Mouse (Mus musculus): Measurements from ENCODE around the gene Cenpb. TPM values are rescaled to one million over a fixed set of nuclear protein-coding genes. Genes with fewer than 3 reads are reported as not detected.

Gene Cenpb
- polyA plus RNA-seq, 1 experiment from 2014 or later, result 6.8 TPM

DNA sequence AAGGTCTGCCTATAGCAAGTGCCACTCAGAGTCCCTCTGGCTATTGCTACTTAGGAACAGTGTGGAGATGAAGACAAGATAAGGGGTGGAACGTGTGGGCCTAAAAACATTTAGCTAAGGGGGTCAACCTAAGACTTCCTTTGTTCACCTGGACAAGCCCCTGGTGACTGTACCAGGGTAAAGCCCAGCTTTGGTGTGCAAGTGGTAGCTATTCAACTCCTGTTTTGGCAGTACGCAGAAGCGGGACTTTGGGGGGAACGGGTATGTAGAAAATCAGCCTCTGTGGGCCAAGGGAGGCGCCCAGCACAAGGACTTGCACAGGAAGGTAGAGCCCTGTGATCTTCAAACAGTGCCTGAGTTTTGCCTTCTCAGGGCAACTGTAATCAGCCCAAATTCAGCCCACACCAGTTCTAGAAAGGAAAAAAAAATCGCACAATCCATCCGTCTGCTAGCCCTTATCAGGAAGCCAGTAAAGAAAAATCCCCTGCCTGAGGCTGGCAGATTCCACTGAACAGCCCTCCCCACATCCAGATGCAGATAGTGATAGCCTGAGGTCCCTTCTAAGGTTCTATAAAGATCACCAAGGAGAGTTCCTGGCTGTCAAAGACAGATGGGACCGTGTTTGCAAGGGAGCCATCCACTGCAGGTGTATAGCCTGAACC lies 25.8 kb upstream of the Cenpb start:
- Histone ChIP-seq H3K27ac (replicated peaks; ENCODE audit: low read depth, low read length) (no peak overlapping the region), H3K9me3 (ENCODE audit: control insufficient read depth, low read length) (no peaks in the 10 kb centered on the region), H3K27me3 (ENCODE audit: control insufficient read depth, insufficient read depth, low read length) (no peaks in the 10 kb centered on the region), H3K36me3 (ENCODE audit: control insufficient read depth, insufficient read depth, low read length) (no peaks in the 10 kb centered on the region), H3K9ac (ENCODE audit: low read length) (no peak overlapping the region), H3K4me1 (ENCODE audit: control insufficient read depth, insufficient read depth, low read length) (no peaks in the 10 kb centered on the region), H3K4me2 (ENCODE audit: low read depth, severe bottlenecking) (no peak overlapping the region), H3K4me3 (ENCODE audit: low read depth, low read length) (no peak overlapping the region)
- ATAC-seq (ENCODE audit: insufficient number of reproducible peaks, low FRiP score, low TSS enrichment, low read depth) (no peak), DNase-seq (ENCODE audit: low spot score) (no peak)
- WGBS, result 85% methylated on average over 8 of the region's 8 CpGs

DNA sequence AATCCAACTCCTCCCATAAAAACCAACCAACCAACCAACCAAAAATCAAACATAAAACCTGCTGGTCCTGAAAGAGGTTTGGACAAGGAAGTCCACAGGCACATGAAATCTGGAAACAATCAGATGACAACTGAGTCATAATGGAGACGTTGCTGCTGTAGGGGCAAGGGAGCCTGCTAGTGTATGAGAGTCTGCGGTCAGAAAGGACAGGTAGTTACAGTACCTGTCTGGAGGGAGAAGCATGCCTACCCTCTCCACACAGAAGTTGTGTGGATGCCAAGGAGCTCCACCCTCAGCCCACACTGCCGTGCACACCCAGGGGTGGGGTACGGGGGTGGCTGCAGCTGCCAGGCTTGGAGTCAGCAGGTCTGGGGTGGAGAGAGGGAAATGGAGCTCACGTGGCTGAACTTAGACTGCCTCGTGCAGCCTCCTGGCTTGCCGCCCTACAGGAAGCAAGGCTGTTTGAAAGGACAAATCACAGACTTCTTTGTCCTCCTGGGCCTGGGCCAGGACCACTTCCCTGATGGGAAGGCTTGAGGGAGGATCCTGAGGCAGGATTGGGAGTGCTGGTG lies 24.6 kb upstream of the Cenpb start:
- H3K9ac ChIP-seq (ENCODE audit: low read length), result no peak overlapping the region
- ATAC-seq (ENCODE audit: insufficient number of reproducible peaks, low FRiP score, low TSS enrichment, low read depth) (no peak), DNase-seq (ENCODE audit: low spot score) (no peak)
- peaks cover 2% of the 10 kb centered on the region; the same call in 1 of the 2 replicates for H3K36me3 ChIP-seq (ENCODE audit: control insufficient read depth, insufficient read depth, low read length)
- H3K4me2 ChIP-seq (ENCODE audit: low read depth, severe bottlenecking), result no peak overlapping the region
- no peaks in the 10 kb centered on the region for H3K9me3 ChIP-seq (ENCODE audit: control insufficient read depth, low read length)
- 58% methylated on average over 7 of the region's 7 CpGs for WGBS
- H3K27me3 ChIP-seq (ENCODE audit: control insufficient read depth, insufficient read depth, low read length), result no peaks in the 10 kb centered on the region
- no peak overlapping the region for H3K27ac ChIP-seq (replicated peaks; ENCODE audit: low read depth, low read length)
- H3K4me3 ChIP-seq (ENCODE audit: low read depth, low read length), result no peak overlapping the region
- H3K4me1 ChIP-seq (ENCODE audit: control insufficient read depth, insufficient read depth, low read length), result no peaks in the 10 kb centered on the region

DNA sequence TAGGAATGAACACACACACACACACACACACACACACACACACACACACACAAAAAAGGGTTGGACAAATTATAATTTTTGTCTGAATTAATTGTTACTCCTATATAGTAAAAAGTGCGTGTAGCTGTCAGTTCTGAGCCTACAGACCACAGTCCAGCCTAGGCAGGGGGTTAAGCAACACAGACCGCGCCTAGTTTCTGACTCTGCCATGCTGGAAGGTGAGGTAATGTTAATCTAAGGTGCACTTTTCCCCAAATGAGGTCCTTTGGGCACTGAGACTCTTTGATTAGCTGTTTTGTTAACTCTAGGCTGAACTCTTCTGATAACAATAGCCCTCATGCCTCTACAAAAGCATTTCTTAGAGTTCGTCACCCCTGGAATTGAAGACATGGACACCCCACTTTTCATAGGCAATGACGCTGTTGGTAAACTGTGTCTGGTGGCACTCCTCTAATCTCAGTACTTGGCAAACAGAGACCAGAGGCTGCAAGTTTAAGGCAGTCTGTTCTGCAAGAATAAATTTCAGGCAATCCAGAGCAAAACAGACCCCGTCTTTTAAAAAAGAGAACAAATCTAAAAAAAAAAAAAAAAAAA lies 24.0 kb upstream of the Cenpb start:
- Histone ChIP-seq H3K27ac (replicated peaks; ENCODE audit: low read depth, low read length) (no peak overlapping the region), H3K9ac (ENCODE audit: low read length) (no peak overlapping the region), H3K4me3 (ENCODE audit: low read depth, low read length) (no peak overlapping the region), H3K27me3 (ENCODE audit: control insufficient read depth, insufficient read depth, low read length) (no peaks in the 10 kb centered on the region), H3K4me1 (ENCODE audit: control insufficient read depth, insufficient read depth, low read length) (no peaks in the 10 kb centered on the region), H3K9me3 (ENCODE audit: control insufficient read depth, low read length) (no peaks in the 10 kb centered on the region), H3K4me2 (ENCODE audit: low read depth, severe bottlenecking) (no peak overlapping the region), H3K36me3 (ENCODE audit: control insufficient read depth, insufficient read depth, low read length) (peaks cover 2% of the 10 kb centered on the region; the same call in 1 of the 2 replicates)
- 89% methylated on average over 6 of the region's 6 CpGs for WGBS
- ATAC-seq (ENCODE audit: insufficient number of reproducible peaks, low FRiP score, low TSS enrichment, low read depth) (no peak), DNase-seq (ENCODE audit: low spot score) (no peak)

DNA sequence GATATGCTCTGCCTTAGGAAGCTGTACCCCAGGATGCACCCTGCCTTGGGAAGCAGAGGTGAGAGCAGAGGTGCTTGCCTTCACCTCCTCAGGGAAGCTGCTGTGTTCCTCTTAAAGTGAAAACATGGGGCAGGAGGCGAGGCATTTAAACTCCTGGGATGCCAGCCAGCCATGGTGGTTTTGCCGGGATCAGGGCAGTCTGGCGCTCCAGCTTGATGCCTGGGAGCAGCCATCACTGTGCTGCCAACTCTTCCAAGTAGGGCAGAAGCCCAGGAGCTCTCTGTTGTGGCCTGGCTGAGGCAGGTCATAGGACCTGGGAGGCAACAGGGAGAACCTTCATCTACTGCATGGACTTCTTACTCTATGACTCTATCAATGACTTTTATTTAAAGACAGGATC lies 21.4 kb upstream of the Cenpb start:
- Histone ChIP-seq H3K4me3 (ENCODE audit: low read depth, low read length) (no peak overlapping the region), H3K27ac (replicated peaks; ENCODE audit: low read depth, low read length) (no peak overlapping the region), H3K27me3 (ENCODE audit: control insufficient read depth, insufficient read depth, low read length) (no peaks in the 10 kb centered on the region), H3K4me2 (ENCODE audit: low read depth, severe bottlenecking) (no peak overlapping the region), H3K9me3 (ENCODE audit: control insufficient read depth, low read length) (no peaks in the 10 kb centered on the region), H3K36me3 (ENCODE audit: control insufficient read depth, insufficient read depth, low read length) (peaks cover 2% of the 10 kb centered on the region; the same call in 1 of the 2 replicates), H3K4me1 (ENCODE audit: control insufficient read depth, insufficient read depth, low read length) (no peaks in the 10 kb centered on the region), H3K9ac (ENCODE audit: low read length) (no peak overlapping the region)
- WGBS, result 94% methylated on average over 3 of the region's 3 CpGs
- ATAC-seq (ENCODE audit: insufficient number of reproducible peaks, low FRiP score, low TSS enrichment, low read depth) (no peak), DNase-seq (ENCODE audit: low spot score) (no peak)

DNA sequence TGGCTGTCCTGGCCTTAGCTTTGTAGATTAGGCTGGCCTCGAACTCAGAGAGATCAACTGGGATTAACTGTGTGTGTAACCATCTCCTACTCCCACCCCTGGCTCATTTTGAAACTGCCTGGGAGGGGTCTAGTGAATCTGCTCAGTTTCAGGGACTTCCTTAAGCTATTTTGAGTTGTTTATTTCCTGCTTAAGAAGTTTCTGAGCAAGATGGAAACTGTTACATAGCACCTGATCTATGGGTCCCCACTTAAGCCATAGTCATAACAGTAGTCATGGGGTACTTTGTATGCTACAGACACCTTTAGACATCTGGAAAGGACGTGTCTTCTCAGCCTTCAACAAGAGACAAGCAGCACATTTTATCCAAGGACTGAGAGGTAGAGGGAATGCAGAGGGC lies 20.8 kb upstream of the Cenpb start:
- Histone ChIP-seq H3K4me1 (ENCODE audit: control insufficient read depth, insufficient read depth, low read length) (no peaks in the 10 kb centered on the region), H3K9ac (ENCODE audit: low read length) (no peak overlapping the region), H3K27ac (replicated peaks; ENCODE audit: low read depth, low read length) (no peak overlapping the region), H3K4me3 (ENCODE audit: low read depth, low read length) (no peak overlapping the region), H3K27me3 (ENCODE audit: control insufficient read depth, insufficient read depth, low read length) (no peaks in the 10 kb centered on the region), H3K9me3 (ENCODE audit: control insufficient read depth, low read length) (no peaks in the 10 kb centered on the region), H3K36me3 (ENCODE audit: control insufficient read depth, insufficient read depth, low read length) (peaks cover 2% of the 10 kb centered on the region; the same call in 1 of the 2 replicates), H3K4me2 (ENCODE audit: low read depth, severe bottlenecking) (no peak overlapping the region)
- ATAC-seq (ENCODE audit: insufficient number of reproducible peaks, low FRiP score, low TSS enrichment, low read depth) (no peak), DNase-seq (ENCODE audit: low spot score) (no peak)
- WGBS, result 83% methylated on average over 2 of the region's 2 CpGs

DNA sequence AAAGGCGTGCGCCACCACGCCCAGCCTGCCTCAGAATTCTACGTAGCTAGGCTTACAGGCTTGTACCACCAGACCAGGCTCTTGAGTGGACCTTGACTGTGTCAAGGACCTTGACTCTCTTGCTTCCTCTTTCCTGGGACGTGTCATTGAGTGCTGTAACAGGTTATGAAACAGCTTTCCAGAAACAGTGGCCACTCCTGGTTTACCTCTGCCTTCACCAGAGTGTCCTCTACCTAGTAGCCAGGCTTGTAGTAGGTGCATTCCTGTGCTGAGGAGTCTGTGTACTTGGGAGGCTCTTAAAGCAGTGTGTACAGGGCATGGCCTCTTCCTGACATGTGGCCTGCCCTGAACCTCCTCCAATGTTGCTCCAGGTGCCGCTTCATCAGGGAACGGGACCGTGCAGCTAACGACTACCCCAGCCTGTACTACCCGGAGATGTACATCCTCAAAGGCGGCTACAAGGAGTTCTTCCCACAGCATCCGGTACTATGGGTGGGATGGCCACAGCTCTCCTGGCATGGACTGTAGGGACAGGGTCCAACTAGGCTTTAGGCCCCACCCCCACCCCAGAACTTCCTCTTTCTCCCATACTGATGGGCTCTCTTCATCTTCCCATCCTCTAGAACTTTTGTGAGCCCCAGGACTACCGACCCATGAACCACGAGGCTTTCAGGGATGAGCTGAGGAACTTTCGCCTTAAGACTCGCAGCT lies 16.9 kb upstream of the Cenpb start:
- WGBS, result 89% methylated on average over 16 of the region's 16 CpGs
- no peaks in the 10 kb centered on the region for H3K4me1 ChIP-seq (ENCODE audit: control insufficient read depth, insufficient read depth, low read length)
- no peak overlapping the region for H3K4me2 ChIP-seq (ENCODE audit: low read depth, severe bottlenecking)
- H3K27me3 ChIP-seq (ENCODE audit: control insufficient read depth, insufficient read depth, low read length), result no peaks in the 10 kb centered on the region
- peaks cover 7% of the 10 kb centered on the region; the same call in 1 of the 2 replicates for H3K36me3 ChIP-seq (ENCODE audit: control insufficient read depth, insufficient read depth, low read length)
- no peaks in the 10 kb centered on the region for H3K9me3 ChIP-seq (ENCODE audit: control insufficient read depth, low read length)
- H3K9ac ChIP-seq (ENCODE audit: low read length), result no peak overlapping the region
- ATAC-seq (ENCODE audit: insufficient number of reproducible peaks, low FRiP score, low TSS enrichment, low read depth) (no peak), DNase-seq (ENCODE audit: low spot score) (no peak)
- no peak overlapping the region for H3K27ac ChIP-seq (replicated peaks; ENCODE audit: low read depth, low read length)
- no peak overlapping the region for H3K4me3 ChIP-seq (ENCODE audit: low read depth, low read length)

DNA sequence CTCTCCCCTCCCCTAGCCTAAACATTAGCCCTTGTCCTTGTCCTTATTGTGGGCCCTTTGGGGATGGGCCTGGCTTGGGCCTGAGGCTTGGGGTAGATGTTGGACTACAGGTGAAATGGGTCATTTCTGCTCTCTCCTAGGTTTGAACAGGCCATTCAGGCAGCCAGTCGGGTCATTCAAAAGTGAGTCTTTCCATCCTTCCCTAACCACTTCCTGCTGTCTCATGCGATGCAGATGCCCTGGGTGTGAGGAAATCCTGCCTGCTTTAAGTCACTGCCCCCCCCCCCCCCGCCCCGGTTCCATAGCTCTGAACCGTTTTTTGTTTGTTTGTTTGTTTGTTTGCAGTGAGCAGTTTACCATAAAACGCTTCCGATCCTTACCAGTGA lies 11.1 kb upstream of the Cenpb start:
- H3K27me3 ChIP-seq (ENCODE audit: control insufficient read depth, insufficient read depth, low read length), result no peaks in the 10 kb centered on the region
- 78% methylated on average over 7 of the region's 7 CpGs for WGBS
- no peak overlapping the region for H3K4me2 ChIP-seq (ENCODE audit: low read depth, severe bottlenecking)
- no peak overlapping the region for H3K27ac ChIP-seq (replicated peaks; ENCODE audit: low read depth, low read length)
- DNase-seq (ENCODE audit: low spot score) (no peak), ATAC-seq (ENCODE audit: insufficient number of reproducible peaks, low FRiP score, low TSS enrichment, low read depth) (no peak)
- H3K9me3 ChIP-seq (ENCODE audit: control insufficient read depth, low read length), result no peaks in the 10 kb centered on the region
- H3K4me1 ChIP-seq (ENCODE audit: control insufficient read depth, insufficient read depth, low read length), result peaks cover 20% of the 10 kb centered on the region
- peaks cover 5% of the 10 kb centered on the region for H3K36me3 ChIP-seq (ENCODE audit: control insufficient read depth, insufficient read depth, low read length)
- no peak overlapping the region for H3K4me3 ChIP-seq (ENCODE audit: low read depth, low read length)
- no peak overlapping the region for H3K9ac ChIP-seq (ENCODE audit: low read length)

DNA sequence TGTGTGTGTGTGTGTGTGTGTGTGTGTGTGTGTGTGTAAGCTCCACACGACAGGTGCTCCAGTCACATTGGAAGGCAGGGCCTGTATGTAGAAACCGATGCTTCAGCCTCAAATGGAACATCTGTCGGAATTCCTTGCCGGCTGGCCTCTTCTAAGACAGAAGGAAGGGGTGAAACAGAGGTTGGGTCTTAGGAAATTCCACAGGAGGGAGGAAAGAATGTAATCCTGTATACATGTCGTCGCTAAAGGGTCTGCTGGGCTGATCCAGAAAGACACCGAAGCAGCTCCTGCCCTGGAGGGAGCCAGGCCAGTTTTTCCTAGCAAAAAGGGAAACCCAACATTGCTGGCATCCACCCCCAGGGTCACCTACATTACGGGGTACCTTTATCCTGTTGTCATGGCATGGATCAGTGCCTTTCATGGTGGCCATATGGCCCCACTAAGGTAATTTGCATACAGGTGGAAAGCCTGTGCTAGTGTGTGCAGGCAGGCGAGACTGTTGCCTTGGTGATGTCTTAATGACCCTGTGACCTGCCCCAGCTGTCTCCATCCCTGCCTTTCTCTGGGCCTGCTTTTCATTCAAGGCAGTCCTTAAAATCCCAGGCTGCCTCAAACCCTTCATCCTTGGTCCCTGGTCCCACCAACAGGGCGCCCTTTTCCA lies 10.6 kb upstream of the Cenpb start:
- Histone ChIP-seq H3K4me1 (ENCODE audit: control insufficient read depth, insufficient read depth, low read length) (peaks cover 23% of the 10 kb centered on the region), H3K9ac (ENCODE audit: low read length) (no peak overlapping the region), H3K27ac (replicated peaks; ENCODE audit: low read depth, low read length) (no peak overlapping the region), H3K36me3 (ENCODE audit: control insufficient read depth, insufficient read depth, low read length) (peaks cover 5% of the 10 kb centered on the region), H3K27me3 (ENCODE audit: control insufficient read depth, insufficient read depth, low read length) (no peaks in the 10 kb centered on the region), H3K4me2 (ENCODE audit: low read depth, severe bottlenecking) (no peak overlapping the region), H3K4me3 (ENCODE audit: low read depth, low read length) (no peak overlapping the region), H3K9me3 (ENCODE audit: control insufficient read depth, low read length) (no peaks in the 10 kb centered on the region)
- no peak for ATAC-seq (ENCODE audit: insufficient number of reproducible peaks, low FRiP score, low TSS enrichment, low read depth)
- 36% methylated on average over 10 of the region's 10 CpGs for WGBS
- DNase-seq (ENCODE audit: low spot score), result peak; percentile 48

Data from limb, embryonic 11.5 days (tissue).